Mouse (Mus musculus) E14TG2a.4 (cell line): Measurements from ENCODE around the gene Sfxn5.

Experiments used
- CTCF ChIP-seq: conservative IDR thresholded peaks from 2 replicates; pipeline ENCODE4 v1.5.1; 2014; ENCODE audit warnings: low read length
- NANOG ChIP-seq: IDR thresholded peaks from 2 replicates; pipeline ENCODE4 v1.6.1; 2014; ENCODE audit warnings: borderline replicate concordance, low read length, mixed read lengths
- POU5F1 ChIP-seq: IDR thresholded peaks from 2 replicates; pipeline ENCODE4 v1.6.1; 2014; ENCODE audit warnings: low read length, borderline replicate concordance

DNA sequence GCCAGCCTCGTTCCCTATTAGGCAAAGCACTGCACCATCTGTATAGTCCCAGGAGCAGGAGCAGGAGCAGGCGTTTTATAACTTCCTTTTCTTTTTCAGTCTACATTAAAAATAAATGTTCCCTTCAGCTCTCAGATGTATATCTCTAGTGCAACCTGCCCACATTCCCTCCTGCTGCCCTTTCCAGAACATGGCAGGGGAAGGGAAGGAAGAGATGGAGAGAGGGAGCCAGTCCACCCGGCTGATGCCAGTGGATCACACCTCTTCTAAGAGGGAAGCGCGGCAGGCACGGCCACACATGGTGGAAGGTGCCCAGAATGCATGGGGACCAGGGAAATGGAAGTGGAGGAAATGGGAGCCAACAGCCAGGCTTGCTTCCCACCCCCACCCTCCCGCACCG lies 56.7 kb downstream of the Sfxn5 start:
- no peak for TF ChIP-seq CTCF
- no peak for TF ChIP-seq NANOG
- TF ChIP-seq POU5F1: no peak
